Mouse (Mus musculus): ENCODE results near the gene Cacna2d2. TPM values are rescaled to one million over a fixed set of nuclear protein-coding genes. Genes with fewer than 3 reads are reported as not detected.

The Cacna2d2 gene
- polyA plus RNA-seq, 1 experiment = 0.72 TPM

GRCm38 (mm10) chr9:107547026-107547425, 147.6 kb downstream of the Cacna2d2 start, which contains the start of gene Zmynd10:
Gene Zmynd10 (plus strand): TSS chr9:107547298.
- no peak within 1 kb of the TSS for H3K4me3 ChIP-seq (replicated peaks; ENCODE audit: extremely low read depth, low read depth, low read length)
- H3K4me1 ChIP-seq (ENCODE audit: control insufficient read depth, insufficient read depth, low read length) = peaks cover 18% of the 10 kb centered on the region
- 9% methylated on average over 20 of the region's 20 CpGs for WGBS
- DNase-seq = peak; percentile 82
- TF ChIP-seq CTCF (IDR thresholded peaks at IDR 0.05; ENCODE audit: insufficient read depth, low read length) (no peak), POLR2A (IDR thresholded peaks at IDR 0.05; ENCODE audit: borderline replicate concordance, extremely low read depth, low read depth, low read length) (no peak)

GRCm38 (mm10) chr9:107547957-107548356, 148.5 kb downstream of the Cacna2d2 start:
- TF ChIP-seq CTCF (IDR thresholded peaks at IDR 0.05; ENCODE audit: insufficient read depth, low read length) = no peak
- TF ChIP-seq POLR2A (IDR thresholded peaks at IDR 0.05; ENCODE audit: borderline replicate concordance, extremely low read depth, low read depth, low read length) = no peak
- no peak for DNase-seq
- peaks cover 15% of the 10 kb centered on the region for H3K4me1 ChIP-seq (ENCODE audit: control insufficient read depth, insufficient read depth, low read length)
- WGBS = 71% methylated on average over 5 of the region's 5 CpGs
- no peak overlapping the region for H3K4me3 ChIP-seq (replicated peaks; ENCODE audit: extremely low read depth, low read depth, low read length)

GRCm38 (mm10) chr9:107548820-107549219, 149.4 kb downstream of the Cacna2d2 start:
- Histone ChIP-seq H3K4me1 (ENCODE audit: control insufficient read depth, insufficient read depth, low read length) (peaks cover 18% of the 10 kb centered on the region), H3K4me3 (replicated peaks; ENCODE audit: extremely low read depth, low read depth, low read length) (no peak overlapping the region)
- DNase-seq = no peak
- TF ChIP-seq POLR2A (IDR thresholded peaks at IDR 0.05; ENCODE audit: borderline replicate concordance, extremely low read depth, low read depth, low read length) (no peak), CTCF (IDR thresholded peaks at IDR 0.05; ENCODE audit: insufficient read depth, low read length) (no peak)
- 91% methylated on average over 10 of the region's 10 CpGs for WGBS

DNA sequence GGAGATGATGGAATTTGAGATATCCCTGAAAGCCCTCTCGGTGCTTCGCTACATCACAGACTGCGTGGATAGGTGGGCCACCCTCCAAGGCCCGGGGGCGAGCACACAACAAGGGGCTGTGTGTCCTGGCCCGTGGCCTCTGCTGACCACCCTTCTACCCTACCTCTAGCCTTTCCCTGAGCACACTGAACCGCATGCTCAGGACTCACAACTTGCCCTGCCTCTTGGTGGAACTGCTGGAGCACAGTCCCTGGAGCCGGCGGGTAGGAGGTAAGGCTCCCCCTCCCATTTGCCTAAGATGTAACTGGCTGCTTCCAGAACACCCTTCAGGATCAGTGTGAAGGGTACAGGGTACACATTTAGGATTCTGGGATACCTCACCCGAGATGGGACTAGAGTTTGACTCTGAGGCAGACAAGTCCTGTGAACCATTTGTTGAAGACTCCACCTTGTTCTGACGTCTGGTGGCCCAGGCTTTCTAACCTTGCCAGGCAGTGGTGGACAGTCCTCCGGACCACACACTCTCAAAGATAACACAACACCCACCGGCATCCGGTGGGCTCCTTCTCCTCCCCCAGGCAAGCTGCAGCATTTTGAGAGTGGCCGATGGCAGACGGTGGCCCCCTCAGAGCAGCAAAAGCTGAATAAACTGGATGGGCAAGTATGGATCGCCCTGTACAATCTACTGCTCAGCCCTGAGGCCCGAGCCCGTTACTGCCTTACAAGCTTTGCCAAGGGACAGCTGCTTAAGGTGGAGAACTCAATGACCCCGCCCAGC, 150.1 kb downstream of the Cacna2d2 start:
- 84% methylated on average over 20 of the region's 20 CpGs for WGBS
- no peak overlapping the region for H3K4me3 ChIP-seq (replicated peaks; ENCODE audit: extremely low read depth, low read depth, low read length)
- H3K4me1 ChIP-seq (ENCODE audit: control insufficient read depth, insufficient read depth, low read length) = peaks cover 19% of the 10 kb centered on the region
- DNase-seq = no peak
- no peak for TF ChIP-seq CTCF (IDR thresholded peaks at IDR 0.05; ENCODE audit: insufficient read depth, low read length)

DNA sequence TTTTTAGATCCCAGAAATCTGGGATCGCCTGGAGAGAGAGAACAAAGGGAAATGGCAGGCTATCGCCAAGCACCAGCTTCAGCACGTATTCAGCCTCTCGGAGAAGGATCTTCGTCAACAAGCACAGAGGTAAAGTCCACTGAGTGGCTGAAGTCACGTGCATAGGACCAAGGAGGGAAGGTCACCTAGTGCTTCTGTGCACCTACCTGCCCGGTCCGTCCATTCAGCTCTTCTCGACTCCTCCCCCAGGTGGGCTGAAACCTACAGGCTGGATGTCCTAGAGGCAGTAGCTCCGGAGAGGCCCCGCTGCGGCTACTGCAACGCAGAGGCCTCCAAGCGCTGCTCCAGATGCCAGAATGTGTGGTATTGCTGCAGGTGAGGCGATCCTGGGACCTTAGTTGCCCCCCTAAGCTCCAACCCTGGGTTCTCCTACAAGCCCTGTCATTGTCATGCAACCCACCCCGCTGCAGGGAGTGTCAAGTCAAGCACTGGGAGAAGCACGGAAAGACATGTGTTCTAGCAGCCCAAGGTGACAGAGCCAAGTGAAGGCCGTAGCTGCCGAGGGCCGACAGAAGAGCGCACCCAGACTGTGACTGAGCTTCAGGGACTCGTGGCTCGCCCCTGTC, 151.2 kb downstream of the Cacna2d2 start:
- no peak for DNase-seq
- peaks cover 19% of the 10 kb centered on the region for H3K4me1 ChIP-seq (ENCODE audit: control insufficient read depth, insufficient read depth, low read length)
- no peak for TF ChIP-seq CTCF (IDR thresholded peaks at IDR 0.05; ENCODE audit: insufficient read depth, low read length)
- 55% methylated on average over 23 of the region's 23 CpGs for WGBS
- H3K4me3 ChIP-seq (replicated peaks; ENCODE audit: extremely low read depth, low read depth, low read length) = no peak overlapping the region

GRCm38 (mm10) chr9:107551117-107551889, 151.9 kb downstream of the Cacna2d2 start, which contains the start of gene Rassf1:
Gene Rassf1 (plus strand): TSS chr9:107551555.
- Histone ChIP-seq H3K4me3 (replicated peaks; ENCODE audit: extremely low read depth, low read depth, low read length) (peak within 1 kb of the TSS; percentile 61), H3K4me1 (ENCODE audit: control insufficient read depth, insufficient read depth, low read length) (peaks cover 19% of the 10 kb centered on the region)
- DNase-seq = peak; percentile 68
- WGBS = 3% methylated on average over 63 of the region's 63 CpGs
- TF ChIP-seq CTCF (IDR thresholded peaks at IDR 0.05; ENCODE audit: insufficient read depth, low read length) (no peak), POLR2A (IDR thresholded peaks at IDR 0.05; ENCODE audit: borderline replicate concordance, extremely low read depth, low read depth, low read length) (peak; percentile 42; the same call in 1 of the 2 replicates)

DNA sequence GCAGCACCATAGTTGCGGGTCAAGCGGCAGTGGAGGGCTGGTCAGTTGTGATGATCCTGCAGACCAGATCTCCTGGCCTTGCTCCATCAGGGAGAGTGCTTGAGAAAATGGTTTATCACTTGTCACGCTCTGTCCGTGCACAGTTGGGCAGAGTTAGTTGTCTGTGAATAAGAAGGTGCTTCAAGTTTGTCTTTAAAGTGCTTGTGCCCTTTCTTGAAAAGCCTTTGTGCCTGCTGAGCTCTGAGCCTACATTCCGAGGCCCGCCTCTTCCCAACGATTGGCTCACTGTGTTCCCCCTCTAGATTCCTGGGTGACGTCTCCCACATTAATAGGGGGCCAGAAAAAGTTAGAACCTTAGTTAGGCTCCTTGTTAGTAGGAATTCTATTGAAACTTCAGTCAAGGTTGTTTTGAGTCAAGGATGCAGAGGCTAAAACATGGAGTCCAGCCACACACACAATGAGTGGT, 152.5 kb downstream of the Cacna2d2 start:
- H3K4me1 ChIP-seq (ENCODE audit: control insufficient read depth, insufficient read depth, low read length) = peaks cover 19% of the 10 kb centered on the region
- WGBS = 23% methylated on average over 8 of the region's 8 CpGs
- H3K4me3 ChIP-seq (replicated peaks; ENCODE audit: extremely low read depth, low read depth, low read length) = peak overlapping the region; percentile 61
- TF ChIP-seq POLR2A (IDR thresholded peaks at IDR 0.05; ENCODE audit: borderline replicate concordance, extremely low read depth, low read depth, low read length) (no peak), CTCF (IDR thresholded peaks at IDR 0.05; ENCODE audit: insufficient read depth, low read length) (no peak)
- DNase-seq = no peak

- peaks cover 19% of the 10 kb centered on the region for H3K4me1 ChIP-seq (ENCODE audit: control insufficient read depth, insufficient read depth, low read length)
- H3K4me3 ChIP-seq (replicated peaks; ENCODE audit: extremely low read depth, low read depth, low read length) = no peak overlapping the region
- TF ChIP-seq CTCF (IDR thresholded peaks at IDR 0.05; ENCODE audit: insufficient read depth, low read length) (no peak), POLR2A (IDR thresholded peaks at IDR 0.05; ENCODE audit: borderline replicate concordance, extremely low read depth, low read depth, low read length) (no peak)
- DNase-seq = no peak
- WGBS = 82% methylated on average over 5 of the region's 5 CpGs
Observed at GRCm38 (mm10) chr9:107552690-107553393, 153.4 kb downstream of the Cacna2d2 start.
